Mouse (Mus musculus): ENCODE data around the gene H1foo. TPM values are rescaled to one million over a fixed set of nuclear protein-coding genes. Genes with fewer than 3 reads are reported as not detected.
A peak's percentile ranks its signal among the peaks of the same experiment; 100 is the strongest.

H1foo gene
- polyA plus RNA-seq, 1 experiment, result not detected

GRCm38 (mm10) chr6:115987096-115987747 is 42.5 kb downstream of the H1foo start:
- no peak for DNase-seq
- TF ChIP-seq CTCF (IDR thresholded peaks at IDR 0.05; ENCODE audit: insufficient read depth, low read length) (no peak), POLR2A (IDR thresholded peaks at IDR 0.05; ENCODE audit: borderline replicate concordance, extremely low read depth, low read depth, low read length) (no peak)
- Histone ChIP-seq H3K4me3 (replicated peaks; ENCODE audit: extremely low read depth, low read depth, low read length) (no peak overlapping the region), H3K4me1 (ENCODE audit: control insufficient read depth, insufficient read depth, low read length) (peaks cover 57% of the 10 kb centered on the region)
- WGBS, result 45% methylated on average over 9 of the region's 9 CpGs

- 56% methylated on average over 5 of the region's 5 CpGs for WGBS
- peaks cover 53% of the 10 kb centered on the region for H3K4me1 ChIP-seq (ENCODE audit: control insufficient read depth, insufficient read depth, low read length)
- H3K4me3 ChIP-seq (replicated peaks; ENCODE audit: extremely low read depth, low read depth, low read length), result no peak overlapping the region
- no peak for DNase-seq
- no peak for TF ChIP-seq POLR2A (IDR thresholded peaks at IDR 0.05; ENCODE audit: borderline replicate concordance, extremely low read depth, low read depth, low read length)
- no peak for TF ChIP-seq CTCF (IDR thresholded peaks at IDR 0.05; ENCODE audit: insufficient read depth, low read length)
Observed at GRCm38 (mm10) chr6:115989032-115989431, 44.3 kb downstream of the H1foo start.

- no peak for DNase-seq
- H3K4me3 ChIP-seq (replicated peaks; ENCODE audit: extremely low read depth, low read depth, low read length), result no peak overlapping the region
Observed at GRCm38 (mm10) chr6:115989607-115990006, 44.9 kb downstream of the H1foo start.

GRCm38 (mm10) chr6:115990056-115990455 is 45.3 kb downstream of the H1foo start:
- Histone ChIP-seq H3K4me3 (replicated peaks; ENCODE audit: extremely low read depth, low read depth, low read length) (no peak overlapping the region), H3K4me1 (ENCODE audit: control insufficient read depth, insufficient read depth, low read length) (peaks cover 48% of the 10 kb centered on the region)
- WGBS, result 56% methylated on average over 3 of the region's 3 CpGs
- TF ChIP-seq POLR2A (IDR thresholded peaks at IDR 0.05; ENCODE audit: borderline replicate concordance, extremely low read depth, low read depth, low read length), result no peak
- TF ChIP-seq CTCF (IDR thresholded peaks at IDR 0.05; ENCODE audit: insufficient read depth, low read length), result no peak
- no peak for DNase-seq

More at GRCm38 (mm10) chr6:115989607-115990006, 44.9 kb downstream of the H1foo start:
- TF ChIP-seq CTCF (IDR thresholded peaks at IDR 0.05; ENCODE audit: insufficient read depth, low read length) (no peak), POLR2A (IDR thresholded peaks at IDR 0.05; ENCODE audit: borderline replicate concordance, extremely low read depth, low read depth, low read length) (no peak)
- WGBS, result 51% methylated on average over 4 of the region's 4 CpGs
- peaks cover 52% of the 10 kb centered on the region for H3K4me1 ChIP-seq (ENCODE audit: control insufficient read depth, insufficient read depth, low read length)

- H3K4me3 ChIP-seq (replicated peaks; ENCODE audit: extremely low read depth, low read depth, low read length), result peak overlapping the region; percentile 16
- H3K4me1 ChIP-seq (ENCODE audit: control insufficient read depth, insufficient read depth, low read length), result peaks cover 47% of the 10 kb centered on the region
- DNase-seq, result no peak
- TF ChIP-seq POLR2A (IDR thresholded peaks at IDR 0.05; ENCODE audit: borderline replicate concordance, extremely low read depth, low read depth, low read length), result no peak
- no peak for TF ChIP-seq CTCF (IDR thresholded peaks at IDR 0.05; ENCODE audit: insufficient read depth, low read length)
- 44% methylated on average over 9 of the region's 9 CpGs for WGBS
Observed at GRCm38 (mm10) chr6:115990479-115990878, 45.7 kb downstream of the H1foo start.

GRCm38 (mm10) chr6:115991108-115991880 is 46.6 kb downstream of the H1foo start:
- no peak for DNase-seq
- 29% methylated on average over 13 of the region's 13 CpGs for WGBS
- H3K4me3 ChIP-seq (replicated peaks; ENCODE audit: extremely low read depth, low read depth, low read length), result peak overlapping the region; percentile 63
- TF ChIP-seq CTCF (IDR thresholded peaks at IDR 0.05; ENCODE audit: insufficient read depth, low read length), result no peak
- TF ChIP-seq POLR2A (IDR thresholded peaks at IDR 0.05; ENCODE audit: borderline replicate concordance, extremely low read depth, low read depth, low read length), result no peak
- peaks cover 48% of the 10 kb centered on the region for H3K4me1 ChIP-seq (ENCODE audit: control insufficient read depth, insufficient read depth, low read length)

- WGBS, result 23% methylated on average over 10 of the region's 10 CpGs
- Histone ChIP-seq H3K4me1 (ENCODE audit: control insufficient read depth, insufficient read depth, low read length) (peaks cover 46% of the 10 kb centered on the region), H3K4me3 (replicated peaks; ENCODE audit: extremely low read depth, low read depth, low read length) (peak overlapping the region; percentile 63)
- no peak for DNase-seq
- TF ChIP-seq POLR2A (IDR thresholded peaks at IDR 0.05; ENCODE audit: borderline replicate concordance, extremely low read depth, low read depth, low read length) (no peak), CTCF (IDR thresholded peaks at IDR 0.05; ENCODE audit: insufficient read depth, low read length) (no peak)
Observed at GRCm38 (mm10) chr6:115991881-115992620, 47.3 kb downstream of the H1foo start.

- TF ChIP-seq POLR2A (IDR thresholded peaks at IDR 0.05; ENCODE audit: borderline replicate concordance, extremely low read depth, low read depth, low read length), result no peak
- no peak for TF ChIP-seq CTCF (IDR thresholded peaks at IDR 0.05; ENCODE audit: insufficient read depth, low read length)
- no peak for DNase-seq
- Histone ChIP-seq H3K4me1 (ENCODE audit: control insufficient read depth, insufficient read depth, low read length) (peaks cover 37% of the 10 kb centered on the region), H3K4me3 (replicated peaks; ENCODE audit: extremely low read depth, low read depth, low read length) (peak overlapping the region; percentile 72)
- 34% methylated on average over 6 of the region's 6 CpGs for WGBS
Observed at GRCm38 (mm10) chr6:115992981-115993380, 48.2 kb downstream of the H1foo start.

- H3K4me1 ChIP-seq (ENCODE audit: control insufficient read depth, insufficient read depth, low read length), result peaks cover 37% of the 10 kb centered on the region
- DNase-seq, result no peak
- peak; percentile 2; the same call in 1 of the 2 replicates for TF ChIP-seq POLR2A (IDR thresholded peaks at IDR 0.05; ENCODE audit: borderline replicate concordance, extremely low read depth, low read depth, low read length)
- TF ChIP-seq CTCF (IDR thresholded peaks at IDR 0.05; ENCODE audit: insufficient read depth, low read length), result no peak
- H3K4me3 ChIP-seq (replicated peaks; ENCODE audit: extremely low read depth, low read depth, low read length), result peak overlapping the region; percentile 72
- 1% methylated on average over 86 of the region's 86 CpGs for WGBS
Observed at GRCm38 (mm10) chr6:115993463-115994145, 48.9 kb downstream of the H1foo start.
